Mouse (Mus musculus) frontal cortex, postnatal 10 days (tissue): ENCODE measurements at regions not wholly inside any gene's neighbourhood (a gene's known extent, or its start where the extent isn't known, plus 50 kb on each side); places are given as distances from the start of the nearest gene placed in this dataset.

Source experiments
- DNase-seq, 2 experiments: peaks; one replicate each; pipeline ENCODE4 v3.0.0; 2022; ENCODE audit warnings: low spot score in 2 of 2, mixed read lengths in 1 of 2

DNA sequence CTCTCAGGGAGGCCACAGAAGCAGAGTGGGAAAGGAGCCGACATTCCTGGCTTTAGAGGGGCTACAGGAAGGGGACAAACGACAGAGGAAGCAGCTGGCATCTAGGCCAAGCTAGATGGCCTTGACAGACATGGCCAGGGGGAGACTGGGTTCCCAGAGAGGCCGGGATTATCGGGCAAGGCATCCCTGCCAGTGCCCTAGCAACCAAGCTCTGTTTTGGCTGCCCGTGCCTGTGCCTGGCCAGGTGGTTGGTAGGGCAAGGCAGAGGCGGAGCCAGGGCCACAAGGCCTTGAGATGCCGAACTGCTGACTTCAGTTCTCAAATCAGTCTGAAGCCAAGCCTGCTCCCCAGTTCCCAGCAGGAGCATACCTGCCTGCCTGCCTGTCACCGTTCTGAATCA, 142.7 kb downstream of the Vegfa start:
- no peak for DNase-seq

DNA sequence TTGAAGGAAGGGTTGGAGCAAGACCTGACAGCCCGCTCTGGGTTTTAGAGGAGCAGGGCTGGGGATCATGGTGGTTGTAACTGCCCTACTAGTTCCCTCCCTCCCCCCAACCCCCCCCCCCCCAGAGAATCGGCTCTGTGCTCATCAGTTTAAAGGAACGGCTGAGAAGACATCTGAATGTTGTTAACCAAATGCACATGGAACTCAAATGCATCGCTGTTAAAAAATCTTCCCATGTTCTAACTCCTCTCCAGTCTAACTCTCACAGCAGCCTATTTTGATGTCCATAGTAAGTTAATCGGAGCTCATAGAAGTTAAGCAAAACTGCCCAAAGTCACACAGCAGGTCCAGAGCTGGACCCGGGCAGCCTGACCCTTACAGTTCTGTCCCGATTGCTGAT, 143.1 kb downstream of the Vegfa start:
- DNase-seq: no peak

DNA sequence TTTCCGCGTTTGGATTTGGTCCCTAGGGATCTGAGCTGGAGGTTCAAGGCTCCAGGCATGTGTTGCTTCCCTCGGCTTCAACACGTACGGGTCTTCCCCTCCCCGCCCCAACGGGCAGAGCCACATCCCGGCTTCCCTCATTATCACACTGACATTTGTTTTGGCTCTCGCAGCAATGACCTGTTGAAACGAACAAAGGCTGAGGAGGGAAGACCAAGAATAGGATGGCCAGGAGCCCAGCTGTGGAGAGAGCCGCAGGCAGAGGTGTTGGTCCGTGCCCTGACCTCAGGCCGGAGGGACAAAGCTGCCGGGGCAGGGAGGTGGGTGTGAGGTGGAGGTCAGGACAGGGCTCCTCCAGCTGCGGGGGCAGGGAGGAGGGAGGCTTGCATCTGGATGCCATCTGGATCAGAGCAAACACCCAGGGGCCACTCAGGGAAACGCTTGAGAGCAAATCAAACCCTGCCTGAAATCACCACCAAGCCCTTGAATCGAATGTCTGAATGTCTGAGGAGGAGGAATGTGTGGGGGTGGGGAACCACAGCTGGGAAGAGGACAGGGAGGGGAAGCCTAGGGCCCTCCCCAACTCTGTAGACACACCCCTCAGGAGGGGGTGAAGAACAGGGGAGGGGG, 145.6 kb downstream of the Vegfa start:
- no peak for DNase-seq

DNA sequence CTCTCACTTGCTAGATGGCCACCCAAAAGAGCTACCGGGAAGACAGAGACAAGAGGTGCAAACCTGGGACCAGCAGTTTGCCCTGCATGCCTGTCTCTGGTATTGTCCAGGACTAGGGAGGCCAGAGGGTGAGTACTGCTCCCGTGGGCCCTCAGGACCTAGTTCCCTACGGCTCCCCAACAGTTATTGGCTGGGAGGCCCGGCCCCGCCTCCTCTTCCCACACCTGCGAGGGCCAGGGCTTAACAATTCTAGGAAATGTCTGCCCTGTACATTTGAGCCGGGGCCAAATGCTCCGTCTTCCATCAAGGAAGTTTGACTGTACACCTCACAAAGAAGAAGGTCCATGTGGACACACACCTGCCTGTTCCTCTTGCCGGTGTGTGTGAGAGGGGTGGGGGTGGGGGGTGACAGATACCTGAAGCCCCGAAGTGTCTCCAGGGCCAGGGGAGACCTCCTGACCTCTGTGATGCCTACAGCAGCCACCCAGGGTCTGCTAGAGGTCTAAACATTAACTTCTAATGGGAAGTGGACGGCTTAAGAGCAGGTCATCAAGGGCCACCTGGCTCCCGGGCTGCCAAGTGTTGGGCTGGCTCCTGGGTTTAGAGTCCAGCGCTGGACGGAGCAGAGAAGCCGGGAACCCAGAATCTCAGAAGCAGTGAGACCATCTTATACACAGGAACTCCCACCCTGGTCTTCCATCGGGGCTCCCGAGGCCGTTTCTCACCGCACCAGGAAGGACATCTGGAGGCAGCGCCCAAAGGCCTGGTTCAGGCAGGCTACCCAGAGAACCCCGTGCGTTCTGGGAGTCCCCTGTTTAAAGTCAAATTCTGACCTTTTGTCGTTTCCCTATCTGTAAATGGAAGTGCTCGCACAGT, 146.5 kb downstream of the Vegfa start:
- DNase-seq: no peak

DNA sequence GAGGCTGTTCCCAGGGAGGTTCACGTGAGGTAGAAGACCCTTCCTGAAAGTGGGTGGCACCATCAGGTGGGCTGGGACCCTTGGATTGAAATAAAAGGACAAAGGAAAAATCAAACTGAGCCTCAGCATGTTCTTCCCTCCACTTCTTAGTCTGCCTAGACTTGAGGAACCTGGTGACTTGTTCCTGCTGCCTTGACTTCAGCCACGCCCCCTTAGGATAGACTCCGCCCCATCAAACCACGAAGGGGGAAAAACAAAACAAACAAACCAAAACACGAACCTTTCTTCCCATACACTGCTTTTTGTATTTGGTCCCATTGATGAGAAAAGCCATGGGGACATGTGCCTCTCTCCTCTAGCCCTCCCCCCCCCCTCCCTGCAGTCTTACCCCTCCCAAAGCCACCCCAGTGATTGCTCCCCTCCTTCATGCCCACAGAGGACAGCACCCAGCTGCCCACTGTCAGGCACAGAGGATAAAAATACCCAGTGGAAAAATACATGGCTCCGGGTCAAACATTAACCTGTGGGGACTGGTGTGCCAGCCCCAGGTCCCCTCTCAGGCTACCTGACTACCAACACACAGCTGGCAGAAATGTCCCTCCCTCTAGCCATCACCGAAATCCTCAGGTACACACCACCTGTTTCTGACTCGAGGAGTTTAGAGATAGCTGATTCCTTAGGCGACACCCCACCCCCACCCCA, 148.0 kb downstream of the Vegfa start:
- no peak for DNase-seq

DNA sequence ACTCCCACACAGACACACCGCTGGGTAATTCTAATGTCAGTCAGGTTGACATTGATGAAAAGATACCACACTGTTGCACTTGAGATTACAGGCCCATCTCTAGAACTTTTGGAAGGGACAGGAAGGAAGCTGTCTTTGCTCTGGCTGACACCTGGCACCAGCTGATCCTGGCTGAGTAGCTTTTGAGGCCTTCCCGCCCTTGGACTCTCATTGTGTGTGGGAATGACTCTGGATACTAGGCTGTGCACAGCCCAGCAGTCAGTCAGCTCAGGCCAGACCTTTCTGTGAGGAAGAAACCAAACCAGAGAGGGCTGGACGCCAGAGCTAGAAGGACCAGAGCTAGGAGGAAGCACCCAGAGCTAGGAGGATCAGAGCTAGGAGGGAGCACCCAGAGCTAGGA, 149.0 kb upstream of the 1600014C23Rik start:
- DNase-seq: no peak

DNA sequence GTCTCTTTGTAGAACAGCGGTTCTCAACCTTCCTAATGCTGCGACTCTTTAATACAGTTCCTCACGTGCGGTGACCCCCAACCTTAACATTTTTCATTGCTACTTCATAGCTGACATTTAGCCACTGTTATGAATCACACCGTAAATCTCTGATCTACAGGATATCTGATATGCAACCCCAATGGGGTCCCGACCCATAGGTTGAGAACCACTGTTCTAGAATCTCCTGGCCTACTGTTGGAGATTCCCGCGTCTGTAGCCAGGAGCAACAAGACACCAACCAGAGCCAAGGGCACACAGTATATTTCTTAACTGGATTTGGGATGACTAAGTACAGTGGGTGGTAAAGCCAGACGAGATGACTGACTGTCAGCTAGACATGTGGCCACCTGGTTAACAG, 147.6 kb upstream of the 1600014C23Rik start:
- no peak for DNase-seq

DNA sequence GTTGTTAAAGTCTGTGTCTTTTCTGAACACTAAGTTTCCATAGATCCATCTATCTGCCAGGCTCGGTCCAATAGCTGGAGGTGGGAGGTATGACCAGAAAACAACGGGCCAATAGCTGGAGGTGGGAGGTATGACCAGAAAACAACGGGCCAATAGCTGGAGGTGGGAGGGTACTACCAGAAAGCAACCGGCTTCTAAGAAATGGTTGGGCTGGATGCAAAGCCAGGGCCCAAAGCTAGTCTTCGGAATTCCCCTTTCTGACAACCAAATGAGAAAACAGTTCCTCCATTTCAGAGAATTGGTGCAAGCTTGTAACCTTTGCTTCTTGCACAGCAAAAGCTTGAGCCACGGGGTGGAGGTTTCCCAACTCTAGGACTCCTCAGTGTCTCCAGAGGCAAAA, 147.1 kb upstream of the 1600014C23Rik start:
- no peak for DNase-seq

DNA sequence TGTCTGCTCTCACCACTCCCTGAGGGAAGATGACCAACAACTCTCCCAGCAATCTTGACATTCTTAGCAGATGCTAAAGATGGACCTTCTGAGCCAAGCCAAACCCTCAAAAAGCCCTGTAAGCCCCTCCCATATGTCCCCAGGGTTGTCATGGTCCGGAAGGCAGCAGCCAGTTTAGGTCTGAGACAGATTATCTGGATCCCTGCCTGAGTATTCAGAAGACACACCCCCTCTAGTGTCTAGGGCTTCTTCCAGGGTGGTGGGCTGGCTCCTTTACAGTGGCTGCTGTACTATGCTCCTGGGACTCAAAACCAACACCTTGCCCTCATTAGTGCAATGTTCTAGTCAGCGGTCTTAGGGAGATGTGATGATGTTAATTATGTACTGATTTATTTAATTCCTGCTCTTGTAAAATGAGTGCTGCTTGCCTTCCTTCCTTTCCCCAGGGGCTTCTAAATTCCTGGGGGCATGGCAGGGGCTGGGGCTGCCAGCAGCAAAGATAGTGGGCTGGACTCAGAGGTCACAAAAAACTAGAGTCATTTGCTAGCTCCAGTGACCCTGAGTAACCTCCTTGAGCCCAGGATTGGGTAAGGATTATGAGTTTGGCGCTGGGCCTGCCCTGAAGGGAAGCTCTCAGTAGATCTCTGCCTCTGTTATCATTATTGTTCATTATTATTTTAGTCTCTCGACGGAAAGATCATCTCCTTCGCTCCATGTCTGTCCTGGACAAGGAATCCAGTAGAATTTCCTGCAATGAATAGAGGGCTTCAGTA, 146.0 kb upstream of the 1600014C23Rik start:
- no peak for DNase-seq

DNA sequence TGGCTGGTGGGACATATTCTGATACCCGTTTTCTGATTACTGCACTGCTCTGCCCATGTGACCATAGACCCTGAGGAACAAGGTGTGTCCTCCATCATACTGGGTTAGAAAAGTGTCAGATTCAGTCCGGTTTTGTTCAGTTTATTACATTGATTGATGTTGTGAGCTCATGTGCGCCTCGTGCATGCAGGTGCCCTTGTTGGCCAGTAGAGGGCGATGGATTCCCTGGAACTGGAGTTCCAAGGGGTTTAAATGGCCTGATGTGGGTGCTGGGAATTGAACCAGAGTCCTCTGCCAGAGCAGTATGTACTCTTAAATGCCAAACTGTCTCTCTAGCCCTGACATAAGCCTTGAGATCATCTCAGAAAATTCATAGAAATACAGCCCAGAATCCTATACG, 144.8 kb upstream of the 1600014C23Rik start:
- DNase-seq: no peak

DNA sequence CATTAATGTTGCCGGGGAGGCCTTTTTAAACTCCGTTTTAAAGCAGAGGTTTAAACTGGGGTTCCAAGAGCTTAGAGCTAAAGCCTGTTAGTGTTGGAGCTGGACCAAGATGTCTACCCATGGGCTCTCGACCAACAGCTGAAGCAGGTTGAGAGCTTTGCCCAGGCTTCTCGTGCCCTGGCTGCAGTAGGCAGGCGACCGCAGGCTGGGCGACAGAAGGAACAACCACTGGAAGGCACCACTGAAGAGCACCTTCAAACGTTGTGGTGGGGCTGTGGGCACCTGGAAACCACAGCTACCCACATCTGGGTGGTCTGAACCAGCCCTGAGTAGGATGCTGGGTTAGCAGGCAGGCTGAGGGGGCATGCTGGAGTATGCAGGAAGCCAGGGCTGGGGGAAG, 141.7 kb upstream of the 1600014C23Rik start:
- DNase-seq: no peak

DNA sequence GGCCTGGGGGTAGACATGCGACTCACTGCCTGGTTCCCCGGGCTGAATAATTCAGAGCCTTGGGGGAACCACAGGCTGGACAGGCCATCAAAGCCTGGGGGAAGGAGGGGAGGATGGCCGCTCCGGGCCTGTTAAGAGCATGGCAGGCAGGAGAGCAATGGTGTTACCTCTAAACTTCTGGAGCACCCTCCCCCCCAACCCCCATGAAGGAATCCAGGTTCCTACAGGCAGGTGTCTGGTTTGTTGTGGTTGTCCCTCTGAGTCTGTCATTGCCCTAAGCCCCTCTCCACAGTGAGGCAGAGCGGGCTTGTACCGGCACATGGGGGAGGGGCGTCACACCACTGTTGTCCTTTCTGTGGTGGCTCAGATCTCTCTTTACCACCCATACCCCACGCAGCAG, 140.4 kb upstream of the 1600014C23Rik start:
- no peak for DNase-seq

DNA sequence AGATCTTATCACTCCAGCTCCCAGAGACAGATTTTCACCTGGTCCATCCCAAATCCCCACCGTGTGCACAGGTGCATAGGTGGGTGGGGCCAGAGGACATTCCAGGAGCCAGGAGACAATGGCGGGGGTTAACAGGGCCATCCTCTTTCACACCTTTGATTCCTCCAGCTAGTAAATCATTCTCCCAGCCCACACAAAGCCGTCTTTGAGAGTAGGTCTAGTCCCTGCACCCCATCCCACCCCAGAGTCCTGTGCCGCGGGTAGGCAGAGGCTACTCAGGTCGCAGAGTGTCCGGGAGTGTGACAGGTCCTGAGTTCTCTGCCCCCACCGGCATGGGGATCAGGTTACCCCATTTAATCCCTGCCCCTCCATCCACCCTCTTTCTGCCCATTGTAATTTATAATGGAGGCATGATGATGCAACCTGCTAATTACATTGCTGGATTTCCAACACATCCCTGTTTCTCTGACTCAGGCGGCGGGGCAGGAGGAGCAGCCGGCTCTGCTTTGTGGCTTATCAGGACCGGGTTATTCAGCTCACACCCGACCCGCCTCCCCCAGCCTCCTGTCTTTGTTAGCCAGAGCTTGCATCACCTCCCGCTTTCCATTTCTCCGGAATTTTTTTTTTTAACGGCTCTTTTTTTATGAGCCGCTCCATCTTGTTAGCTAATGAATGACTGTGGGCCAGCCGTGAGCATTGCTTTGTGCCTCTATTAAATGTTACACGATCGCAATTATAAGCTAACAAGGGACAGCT, 139.7 kb upstream of the 1600014C23Rik start:
- DNase-seq: no peak

DNA sequence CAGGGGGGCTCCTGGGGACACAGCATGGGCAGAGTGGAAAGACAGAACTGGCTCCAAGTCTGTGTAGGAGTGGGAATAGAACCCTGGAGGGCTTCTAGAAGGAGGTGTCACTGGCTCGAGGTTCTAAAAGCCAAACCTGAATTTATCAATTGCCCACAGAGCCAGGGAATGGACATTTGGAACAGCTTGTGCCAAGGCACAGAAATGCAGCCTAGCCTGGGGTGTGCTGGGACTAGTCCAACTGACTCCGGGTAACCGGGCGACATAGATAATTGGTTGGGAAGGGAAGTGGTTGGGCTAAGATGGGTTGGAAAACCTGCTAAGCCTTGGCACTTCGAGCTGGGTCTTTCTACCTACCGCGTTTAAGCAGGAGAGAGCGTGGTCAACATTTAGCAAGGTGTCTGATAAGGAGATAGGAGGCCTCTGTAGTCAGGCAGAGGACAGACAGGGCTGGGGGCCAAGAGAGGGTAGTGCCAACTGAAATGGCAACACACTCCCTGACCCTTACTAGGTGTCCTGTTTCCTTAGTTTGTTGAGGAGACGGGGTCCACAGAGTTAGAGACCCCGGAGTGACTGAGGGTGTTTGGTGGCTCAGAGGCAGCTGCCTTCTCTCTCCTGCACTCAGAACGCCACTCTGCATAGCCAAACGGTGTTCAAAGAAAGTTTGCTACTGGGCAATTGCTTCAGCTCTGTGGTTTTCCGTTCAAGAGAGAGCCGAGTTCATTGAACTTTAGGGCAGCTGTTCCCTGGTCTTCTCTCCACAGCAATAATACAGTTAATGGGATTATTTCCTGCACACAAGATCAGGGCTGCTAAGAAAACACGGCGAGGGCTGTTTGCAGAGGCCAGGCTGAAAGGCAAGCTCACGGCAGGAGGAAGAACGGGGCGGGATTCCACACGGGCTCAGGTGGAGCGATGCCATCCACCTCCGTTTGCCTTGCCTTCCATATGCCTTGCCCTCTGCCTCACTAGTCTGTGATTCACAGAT, 138.3 kb upstream of the 1600014C23Rik start:
- DNase-seq: no peak

DNA sequence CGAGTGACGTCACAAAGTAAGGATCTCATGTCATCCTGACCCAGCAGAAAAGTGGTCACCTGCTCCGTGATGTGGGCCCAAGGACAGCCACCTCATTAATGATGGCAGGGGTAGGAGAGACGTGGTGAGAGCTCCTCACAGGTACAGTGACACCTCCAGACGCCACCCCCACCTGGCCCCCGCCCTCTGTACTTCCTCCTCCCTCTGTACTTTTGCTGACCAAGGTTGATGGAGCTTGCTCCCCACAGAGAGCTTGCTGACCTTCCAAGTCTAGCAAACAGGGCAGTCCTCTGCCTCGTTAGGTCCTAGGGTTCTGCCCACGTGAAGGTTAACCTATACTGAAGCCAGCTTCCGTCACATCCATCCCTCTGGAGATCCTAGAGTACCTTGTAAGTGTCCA, 137.4 kb upstream of the 1600014C23Rik start:
- no peak for DNase-seq

DNA sequence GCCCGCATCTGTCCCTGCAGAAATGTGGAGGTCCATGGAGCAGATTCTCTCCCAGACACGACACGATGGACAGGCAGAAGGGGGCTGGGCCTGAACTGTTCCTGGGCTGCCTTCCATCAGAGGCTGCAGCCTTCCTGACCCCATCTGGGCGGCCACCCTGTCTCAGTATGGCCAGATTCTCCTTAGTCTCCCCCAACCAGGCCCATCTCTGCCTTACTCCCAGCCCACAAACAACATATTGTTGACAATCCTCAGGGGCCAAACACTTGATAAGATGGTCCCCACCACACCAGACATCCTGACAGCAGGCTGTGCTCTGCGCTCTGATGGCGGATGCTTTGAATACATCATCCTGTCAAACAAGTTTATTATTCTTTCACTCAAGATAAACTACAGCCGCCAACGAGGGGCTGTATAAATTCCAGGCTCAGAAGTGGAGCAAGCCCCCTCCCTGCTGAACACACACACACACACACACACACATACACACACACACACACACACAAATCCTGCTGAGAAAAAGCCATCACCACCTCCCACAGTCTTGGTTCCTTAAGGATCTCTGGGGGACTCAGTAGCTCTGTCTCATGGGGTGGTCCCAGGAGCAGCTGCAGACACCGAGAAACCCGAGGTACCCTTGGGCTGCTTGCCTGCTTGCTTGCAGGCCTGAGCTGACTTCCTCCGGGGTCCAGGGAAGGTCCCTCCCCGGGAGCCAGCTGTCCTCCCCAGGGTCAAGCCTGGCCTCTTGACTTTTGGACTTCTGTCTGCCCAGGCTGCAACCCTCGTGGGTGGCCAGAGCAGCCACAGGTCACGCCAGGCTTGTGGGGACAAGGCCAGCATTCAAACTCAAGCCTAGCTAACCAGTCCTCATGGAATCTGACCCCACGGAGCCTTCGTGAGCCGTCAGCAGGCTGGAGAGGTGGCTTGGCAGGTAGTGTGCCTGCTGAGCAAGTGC, 135.6 kb upstream of the 1600014C23Rik start:
- no peak for DNase-seq

DNA sequence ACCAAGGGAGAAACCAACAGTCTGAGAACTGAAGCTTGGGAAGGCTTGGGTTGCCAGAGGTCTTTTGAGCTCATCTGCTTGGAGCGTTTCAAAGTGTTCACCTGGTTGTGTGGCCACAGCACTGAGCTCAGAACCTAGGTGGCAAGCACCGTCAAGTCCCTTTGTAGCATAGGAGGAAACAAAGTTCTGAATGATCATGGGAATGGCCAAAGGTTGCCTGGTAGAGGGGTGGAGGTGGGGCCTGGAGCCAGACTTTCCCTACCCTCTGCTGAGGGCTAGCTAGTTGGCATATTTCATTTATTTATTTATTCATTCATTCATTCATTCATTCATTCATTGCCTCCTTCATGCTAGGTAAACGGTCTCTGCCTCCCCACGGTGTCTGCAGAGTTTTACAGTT, 134.9 kb upstream of the 1600014C23Rik start:
- no peak for DNase-seq

DNA sequence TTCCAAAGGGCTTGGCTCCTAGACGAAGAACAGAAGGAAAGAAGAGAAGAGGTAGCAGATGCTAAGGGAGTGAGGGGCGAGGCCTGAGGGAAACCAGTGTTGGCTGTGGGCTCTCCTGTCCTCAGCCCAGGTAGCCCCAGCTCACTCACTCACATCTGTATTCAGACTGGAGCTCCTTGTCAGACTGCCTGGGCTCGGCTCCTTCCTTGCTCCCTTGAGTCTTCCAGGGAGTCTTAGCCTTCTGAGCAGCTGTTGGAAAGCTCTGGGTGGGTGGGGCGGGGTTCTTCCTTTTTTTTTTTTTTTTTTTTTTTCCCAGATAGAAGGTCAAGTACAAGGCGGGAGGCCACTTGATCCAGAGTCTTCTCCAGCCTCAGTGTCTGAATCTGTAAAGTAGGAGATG, 134.1 kb upstream of the 1600014C23Rik start:
- no peak for DNase-seq
